Mouse (Mus musculus) spleen, embryonic (tissue): Measurements from ENCODE around the gene Ethe1.

Experiments used
- CTCF ChIA-PET: fragments of 350-600 bp; sonication (Branson Sonifier 250); formaldehyde crosslinking; loops from one replicate; lab custom pipeline; 2022; lab: Charles Lee

Gene Ethe1

GRCm38 (mm10) chr7:24587330-24588105 is at the start of gene Ethe1, which contains the start of gene Zfp575:
TSS of gene Ethe1 (plus strand) at chr7:24587543.
TSS of gene Zfp575 (minus strand) at chr7:24587641.
- CTCF ChIA-PET = no interaction called here

- CTCF ChIA-PET = interaction anchor here (0.7 kb wide), 1 partner anchor 26 kb away, joined by 3 read pairs; no protein-coding TSS in a partner anchor
These were observed 49.8 kb upstream of the Ethe1 start for GRCm38 (mm10) chr7:24537591-24537990.

GRCm38 (mm10) chr7:24538154-24538553 is 49.2 kb upstream of the Ethe1 start:
- CTCF ChIA-PET = interaction anchor here (0.6 kb wide), 1 partner anchor 247 kb away, joined by 5 read pairs; no protein-coding TSS in a partner anchor

- CTCF ChIA-PET = no interaction called here
These were observed 48.6 kb upstream of the Ethe1 start for GRCm38 (mm10) chr7:24538701-24539100.

- CTCF ChIA-PET = no interaction called here
These were observed 47.7 kb upstream of the Ethe1 start for GRCm38 (mm10) chr7:24539686-24540085.

- CTCF ChIA-PET = no interaction called here
These were observed 42.8 kb upstream of the Ethe1 start for GRCm38 (mm10) chr7:24544506-24544905.

GRCm38 (mm10) chr7:24546068-24546614 is 41.2 kb upstream of the Ethe1 start, which contains the start of the genes Pinlyp and Xrcc1:
TSS of gene Pinlyp (minus strand) at chr7:24546118.
TSS of gene Xrcc1 (plus strand) at chr7:24546289.
- CTCF ChIA-PET = interaction anchor here (0.6 to 1.0 kb wide), 3 partner anchors 15 to 68 kb away, joined by 3 to 6 read pairs (median 4); no protein-coding TSS in a partner anchor

- CTCF ChIA-PET = interaction anchor here (0.6 to 1.0 kb wide), 2 partner anchors 15 to 69 kb away, joined by 4 to 6 read pairs; no protein-coding TSS in a partner anchor
These were observed 40.5 kb upstream of the Ethe1 start for GRCm38 (mm10) chr7:24546634-24547389.

- CTCF ChIA-PET = interaction anchor here (0.6 to 0.7 kb wide), 3 partner anchors 13 to 23 kb away, joined by 3 read pairs; no protein-coding TSS in a partner anchor
These were observed 39.8 kb upstream of the Ethe1 start for GRCm38 (mm10) chr7:24547534-24548036.

GRCm38 (mm10) chr7:24551985-24552759 is 35.2 kb upstream of the Ethe1 start:
- CTCF ChIA-PET = interaction anchor here (0.5 to 0.6 kb wide), 2 partner anchors 64 to 121 kb away, joined by 9 to 11 read pairs; no protein-coding TSS in a partner anchor

GRCm38 (mm10) chr7:24555786-24556185 is 31.6 kb upstream of the Ethe1 start:
- CTCF ChIA-PET = interaction anchor here (0.5 kb wide), 1 partner anchor 870 kb away, joined by 4 read pairs; no protein-coding TSS in a partner anchor

GRCm38 (mm10) chr7:24561450-24561849 is 25.9 kb upstream of the Ethe1 start:
- CTCF ChIA-PET = no interaction called here

GRCm38 (mm10) chr7:24563191-24563836 is 24.0 kb upstream of the Ethe1 start:
- CTCF ChIA-PET = interaction anchor here (0.6 to 1.2 kb wide), 3 partner anchors 15 to 26 kb away, joined by 3 read pairs; partner anchors contain the start of genes Pinlyp and Xrcc1

- CTCF ChIA-PET = interaction anchor here (0.6 to 1.1 kb wide), 5 partner anchors 18 to 122 kb away, joined by 3 to 4 read pairs (median 3); partner anchors contain the start of genes Pinlyp and Xrcc1
These were observed 23.5 kb upstream of the Ethe1 start for GRCm38 (mm10) chr7:24563837-24564206.

- CTCF ChIA-PET = interaction anchor here (0.7 to 1.1 kb wide), 5 partner anchors 15 to 39 kb away, joined by 3 to 8 read pairs (median 3); partner anchors contain the start of genes Pinlyp and Xrcc1
These were observed 22.6 kb upstream of the Ethe1 start for GRCm38 (mm10) chr7:24564607-24565265.

GRCm38 (mm10) chr7:24565627-24566026 is 21.7 kb upstream of the Ethe1 start:
- CTCF ChIA-PET = interaction anchor here (0.5 to 0.9 kb wide), 2 partner anchors 16 to 38 kb away, joined by 3 to 4 read pairs; no protein-coding TSS in a partner anchor

- CTCF ChIA-PET = no interaction called here
These were observed 21.1 kb upstream of the Ethe1 start for GRCm38 (mm10) chr7:24566206-24566605.

GRCm38 (mm10) chr7:24568512-24568911 is 18.8 kb upstream of the Ethe1 start:
- CTCF ChIA-PET = no interaction called here

- CTCF ChIA-PET = no interaction called here
These were observed 16.3 kb upstream of the Ethe1 start for GRCm38 (mm10) chr7:24571071-24571470.
